Mouse (Mus musculus) heart, postnatal 14 days (tissue): ENCODE data around the gene 1700056E22Rik. TPM values are rescaled to one million over a fixed set of nuclear protein-coding genes. Genes with fewer than 3 reads are reported as not detected.

Experiments
- total RNA-seq, 2 experiments: library from RNA; stranded (reverse); gene quantifications; 2 replicates each; pipeline ENCODE4 v1.2.3; 2021

Gene 1700056E22Rik
- total RNA-seq, 2 experiments from 2014 or later = 0.68 to 0.74 TPM

Other genes with a start within 250 kb of the 1700056E22Rik start
- gene Dusp10, start 21.0 kb downstream of the 1700056E22Rik start, total RNA-seq = 1 to 10 TPM; 6.9 to 7.2 TPM